Mouse (Mus musculus): ENCODE results near the gene Mcrip2.

DNA sequence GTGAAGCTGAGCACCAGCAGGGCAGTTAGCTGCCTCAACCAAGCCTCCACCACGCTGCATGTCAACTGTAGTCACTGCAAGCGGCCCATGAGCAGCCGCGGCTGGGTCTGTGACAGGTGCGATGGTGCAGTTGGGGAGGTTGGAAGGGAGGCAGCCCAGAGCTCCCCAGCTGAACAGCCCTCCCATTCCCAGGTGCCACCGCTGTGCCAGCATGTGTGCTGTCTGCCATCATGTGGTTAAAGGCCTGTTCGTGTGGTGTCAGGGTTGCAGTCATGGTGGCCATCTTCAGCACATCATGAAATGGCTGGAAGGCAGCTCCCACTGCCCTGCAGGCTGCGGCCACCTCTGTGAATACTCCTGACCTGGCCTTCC, 40.4 kb downstream of the Mcrip2 start:
- no peak for TF ChIP-seq CTCF (IDR thresholded peaks at IDR 0.05; ENCODE audit: low read depth)
- TF ChIP-seq EP300 (IDR thresholded peaks at IDR 0.05; ENCODE audit: low read depth): no peak

All from liver, embryonic 14.5 days (tissue).